Mouse (Mus musculus): ENCODE data around the gene Trim25. TPM values are rescaled to one million over a fixed set of nuclear protein-coding genes. Genes with fewer than 3 reads are reported as not detected.
A peak's percentile ranks its signal among the peaks of the same experiment; 100 is the strongest.

Trim25 gene
- 80.5 and 120 TPM in 2 replicates for polyA plus RNA-seq (2012; rRNA removed)

- no peak for TF ChIP-seq CTCF (IDR thresholded peaks at IDR 0.05; ENCODE audit: borderline replicate concordance, control insufficient read depth, extremely low read depth, insufficient read depth, low read length, poor library complexity)
- peak; percentile 88 for TF ChIP-seq POLR2A (IDR thresholded peaks at IDR 0.05; ENCODE audit: control insufficient read depth, extremely low read depth, insufficient read depth, low read length, poor library complexity)
- Histone ChIP-seq H3K36me3 (ENCODE audit: control insufficient read depth, insufficient read depth, low read length) (no peaks in the 10 kb centered on the region), H3K27ac (ENCODE audit: control insufficient read depth, insufficient read depth, low read length) (peak within 1 kb of the TSS; percentile 16; the same call in 1 of the 2 replicates), H3K4me3 (ENCODE audit: control insufficient read depth, insufficient read depth, low read length) (peak within 1 kb of the TSS; percentile 82), H3K4me1 (replicated peaks; ENCODE audit: control insufficient read depth, insufficient read depth, low read length) (peaks cover 39% of the 10 kb centered on the region), H3K27me3 (ENCODE audit: control insufficient read depth, insufficient read depth, low read length) (no peaks in the 10 kb centered on the region)
- DNase-seq = peak; percentile 94
- 1% methylated on average over 48 of the region's 48 CpGs for WGBS
These were observed at the start of gene Trim25 for GRCm38 (mm10) chr11:88998974-88999722. Gene Trim25 (plus strand): TSS chr11:88999376.

- no peak for DNase-seq
- 67% methylated on average over 8 of the region's 8 CpGs for WGBS
- no peak for TF ChIP-seq POLR2A (IDR thresholded peaks at IDR 0.05; ENCODE audit: control insufficient read depth, extremely low read depth, insufficient read depth, low read length, poor library complexity)
- Histone ChIP-seq H3K4me1 (replicated peaks; ENCODE audit: control insufficient read depth, insufficient read depth, low read length) (0 out of 2 replicates have a peak, but pooled peaks cover 2% of the 10 kb centered on the region), H3K27me3 (ENCODE audit: control insufficient read depth, insufficient read depth, low read length) (no peaks in the 10 kb centered on the region), H3K4me3 (ENCODE audit: control insufficient read depth, insufficient read depth, low read length) (no peak overlapping the region), H3K36me3 (ENCODE audit: control insufficient read depth, insufficient read depth, low read length) (no peaks in the 10 kb centered on the region), H3K27ac (ENCODE audit: control insufficient read depth, insufficient read depth, low read length) (no peak overlapping the region)
These were observed 49.2 kb upstream of the Trim25 start for GRCm38 (mm10) chr11:88949802-88950639.

- 90% methylated on average over 13 of the region's 13 CpGs for WGBS
- H3K4me3 ChIP-seq (ENCODE audit: control insufficient read depth, insufficient read depth, low read length) = no peak overlapping the region
- no peak for DNase-seq
- TF ChIP-seq POLR2A (IDR thresholded peaks at IDR 0.05; ENCODE audit: control insufficient read depth, extremely low read depth, insufficient read depth, low read length, poor library complexity) (no peak), CTCF (IDR thresholded peaks at IDR 0.05; ENCODE audit: borderline replicate concordance, control insufficient read depth, extremely low read depth, insufficient read depth, low read length, poor library complexity) (no peak)
- no peaks in the 10 kb centered on the region for H3K27me3 ChIP-seq (ENCODE audit: control insufficient read depth, insufficient read depth, low read length)
- H3K27ac ChIP-seq (ENCODE audit: control insufficient read depth, insufficient read depth, low read length) = no peak overlapping the region
- H3K4me1 ChIP-seq (replicated peaks; ENCODE audit: control insufficient read depth, insufficient read depth, low read length) = 0 out of 2 replicates have a peak, but pooled peaks cover 2% of the 10 kb centered on the region
- H3K36me3 ChIP-seq (ENCODE audit: control insufficient read depth, insufficient read depth, low read length) = no peaks in the 10 kb centered on the region
These were observed 48.4 kb upstream of the Trim25 start for GRCm38 (mm10) chr11:88950640-88951250.

- 89% methylated on average over 2 of the region's 2 CpGs for WGBS
- no peak overlapping the region for H3K4me3 ChIP-seq (ENCODE audit: control insufficient read depth, insufficient read depth, low read length)
- H3K36me3 ChIP-seq (ENCODE audit: control insufficient read depth, insufficient read depth, low read length) = no peaks in the 10 kb centered on the region
- H3K27ac ChIP-seq (ENCODE audit: control insufficient read depth, insufficient read depth, low read length) = no peak overlapping the region
- H3K27me3 ChIP-seq (ENCODE audit: control insufficient read depth, insufficient read depth, low read length) = no peaks in the 10 kb centered on the region
- no peak for DNase-seq
- TF ChIP-seq CTCF (IDR thresholded peaks at IDR 0.05; ENCODE audit: borderline replicate concordance, control insufficient read depth, extremely low read depth, insufficient read depth, low read length, poor library complexity) (no peak), POLR2A (IDR thresholded peaks at IDR 0.05; ENCODE audit: control insufficient read depth, extremely low read depth, insufficient read depth, low read length, poor library complexity) (no peak)
- H3K4me1 ChIP-seq (replicated peaks; ENCODE audit: control insufficient read depth, insufficient read depth, low read length) = 0 out of 2 replicates have a peak, but pooled peaks cover 2% of the 10 kb centered on the region
These were observed 47.6 kb upstream of the Trim25 start for GRCm38 (mm10) chr11:88951576-88951975.

GRCm38 (mm10) chr11:88952117-88952516 lies 47.1 kb upstream of the Trim25 start:
- no peak for TF ChIP-seq CTCF (IDR thresholded peaks at IDR 0.05; ENCODE audit: borderline replicate concordance, control insufficient read depth, extremely low read depth, insufficient read depth, low read length, poor library complexity)
- TF ChIP-seq POLR2A (IDR thresholded peaks at IDR 0.05; ENCODE audit: control insufficient read depth, extremely low read depth, insufficient read depth, low read length, poor library complexity) = no peak
- 89% methylated on average over 5 of the region's 5 CpGs for WGBS
- DNase-seq = no peak
- Histone ChIP-seq H3K4me3 (ENCODE audit: control insufficient read depth, insufficient read depth, low read length) (no peak overlapping the region), H3K4me1 (replicated peaks; ENCODE audit: control insufficient read depth, insufficient read depth, low read length) (0 out of 2 replicates have a peak, but pooled peaks cover 2% of the 10 kb centered on the region), H3K27me3 (ENCODE audit: control insufficient read depth, insufficient read depth, low read length) (no peaks in the 10 kb centered on the region), H3K27ac (ENCODE audit: control insufficient read depth, insufficient read depth, low read length) (no peak overlapping the region), H3K36me3 (ENCODE audit: control insufficient read depth, insufficient read depth, low read length) (no peaks in the 10 kb centered on the region)

- 0 out of 2 replicates have a peak, but pooled peaks cover 2% of the 10 kb centered on the region for H3K4me1 ChIP-seq (replicated peaks; ENCODE audit: control insufficient read depth, insufficient read depth, low read length)
- DNase-seq = no peak
- 97% methylated on average over 3 of the region's 3 CpGs for WGBS
- no peak overlapping the region for H3K27ac ChIP-seq (ENCODE audit: control insufficient read depth, insufficient read depth, low read length)
- no peak for TF ChIP-seq POLR2A (IDR thresholded peaks at IDR 0.05; ENCODE audit: control insufficient read depth, extremely low read depth, insufficient read depth, low read length, poor library complexity)
- no peak overlapping the region for H3K4me3 ChIP-seq (ENCODE audit: control insufficient read depth, insufficient read depth, low read length)
- no peaks in the 10 kb centered on the region for H3K36me3 ChIP-seq (ENCODE audit: control insufficient read depth, insufficient read depth, low read length)
- no peaks in the 10 kb centered on the region for H3K27me3 ChIP-seq (ENCODE audit: control insufficient read depth, insufficient read depth, low read length)
These were observed 45.6 kb upstream of the Trim25 start for GRCm38 (mm10) chr11:88953582-88953981.
